8 mouse cellular contexts compared by ENCODE assay signal in genomic region chr7:35215731-35216130, GRCm38 (mm10). TPM values are rescaled to one million over a fixed set of nuclear protein-coding genes. Genes with fewer than 3 reads are reported as not detected.
DNase-seq lines count a peak whose midpoint lies in the region; ATAC-seq and TF ChIP-seq lines count a peak whose summit lies in the region.

No protein-coding gene starts in this region.

- no peak for TF ChIP-seq CTCF in heart, adult 2 months (IDR thresholded peaks at IDR 0.05)
- no peak for TF ChIP-seq CTCF in liver, embryonic 14.5 days (IDR thresholded peaks at IDR 0.05; ENCODE audit: low read depth)

- H3K9me3 ChIP-seq in liver, embryonic 14.5 days (ENCODE audit: control insufficient read depth, low read length) = no peaks in the 10 kb centered on the region

- no peak overlapping the region for H3K27ac ChIP-seq in heart, adult 2 months
- H3K27ac ChIP-seq in liver, embryonic 14.5 days = no peak overlapping the region

- H3K4me1 ChIP-seq in heart, adult 2 months (ENCODE audit: control insufficient read depth, insufficient read depth, low read length) = no peaks in the 10 kb centered on the region
- peaks cover 0 to 2% of the 10 kb centered on the region in 2 experiments; a peak in 2 of 4 replicates for H3K4me1 ChIP-seq in liver, embryonic 14.5 days (replicated peaks; ENCODE audit: control insufficient read depth in 2 of 2, insufficient read depth in 2 of 2, low read length in 1 of 2)

- no peak for TF ChIP-seq POLR2A in heart, adult 2 months (IDR thresholded peaks at IDR 0.05; ENCODE audit: insufficient read depth, low read depth, low read length)

- no peaks in the 10 kb centered on the region for H3K27me3 ChIP-seq in heart, adult 2 months (ENCODE audit: control insufficient read depth, insufficient read depth, low read length)
- H3K27me3 ChIP-seq in liver, embryonic 14.5 days (ENCODE audit: control insufficient read depth, insufficient read depth, low read length) = peaks cover 28% of the 10 kb centered on the region

- intact Hi-C loops in heart, adult 2 months (cut with DNase I) = no loop called here
- intact Hi-C loops in heart, postnatal 10 days (cut with DNase I) = no loop called here

- H3K79me2 ChIP-seq in heart, adult 2 months (replicated peaks; ENCODE audit: control insufficient read depth, insufficient read depth, low read length) = no peaks in the 10 kb centered on the region

- peak overlapping the region; percentile 46 for H3K4me3 ChIP-seq in heart, adult 2 months
- no peak overlapping the region for H3K4me3 ChIP-seq in liver, embryonic 14.5 days (ENCODE audit: insufficient read depth in 1 of 2, low read depth in 2 of 2, low read length in 2 of 2)

- WGBS in heart, adult 2 months = 55% methylated on average over 5 of the region's 5 CpGs
- 43% methylated on average over 5 of the region's 5 CpGs for WGBS in liver, embryonic 14.5 days (ENCODE audit: insufficient replicate concordance)

- no peak for DNase-seq in heart, adult 2 months
- no peak for DNase-seq in heart, postnatal 10 days
- DNase-seq in retina, embryonic 14.5 days (ENCODE audit: low spot score) = peak; percentile 31
- no peak for DNase-seq in retina, postnatal 1 day
- DNase-seq in liver, embryonic 14.5 days (ENCODE audit: low read depth in 3 of 3, low spot score in 3 of 3) = no peak
- DNase-seq in spleen, postnatal 36 days (ENCODE audit: low spot score in 2 of 2) = no peak
- DNase-seq in spleen, adult 18-20 months = no peak
- DNase-seq in spleen, postnatal 4 days (ENCODE audit: low spot score in 2 of 2) = no peak

- H3K9ac ChIP-seq in heart, adult 2 months (ENCODE audit: low read depth, low read length) = 0 out of 2 replicates have a peak overlapping the region, but pooled peaks have one; percentile 5
- H3K9ac ChIP-seq in liver, embryonic 14.5 days (replicated peaks) = no peak overlapping the region

- H3K4me2 ChIP-seq in liver, embryonic 14.5 days (ENCODE audit: low read depth) = peak overlapping the region; percentile 53

- no peak for ATAC-seq in liver, embryonic 14.5 days (ENCODE audit: insufficient read depth)

- H3K36me3 ChIP-seq in heart, adult 2 months (ENCODE audit: control insufficient read depth, insufficient read depth, low read length) = no peaks in the 10 kb centered on the region
- no peaks in the 10 kb centered on the region for H3K36me3 ChIP-seq in liver, embryonic 14.5 days (replicated peaks; ENCODE audit: control insufficient read depth, insufficient read depth, low read depth)

- TF ChIP-seq EP300 in heart, adult 2 months (IDR thresholded peaks at IDR 0.05; ENCODE audit: insufficient read depth, low read depth, low read length) = no peak
- no peak for TF ChIP-seq EP300 in liver, embryonic 14.5 days (IDR thresholded peaks at IDR 0.05; ENCODE audit: low read depth)

RNA-seq across cellular contexts. Expression of gene Lrp3, which starts 0.4 kb away (rescaled TPM):
- 1 to 10 TPM; 6.7 to 7.4 TPM for total RNA-seq in heart, adult 2 months (2021)
- 9.4 and 10.7 TPM in 2 replicates for polyA plus RNA-seq in heart, adult 2 months (2012; rRNA removed)
- total RNA-seq in heart, postnatal 10 days (2021) = 10 to 100 TPM in 1 of 2 experiments, 1 to 10 TPM in 1; 8.7 to 10.1 TPM
- polyA plus RNA-seq in liver, embryonic 14.5 days (2012; rRNA removed) = 0.66 and 1.00 TPM in 2 replicates
- 0.19 and 0.37 TPM in 2 replicates for polyA plus RNA-seq in liver, embryonic 14.5 days (2014; fragmentation: Nextera tagmentation; extraction: Ambion mirVana)

RNA-seq across cellular contexts. Expression of gene Slc7a10, which starts 29.5 kb away (rescaled TPM):
- under 1 TPM; 0.60 to 0.77 TPM for total RNA-seq in heart, adult 2 months (2021)
- polyA plus RNA-seq in heart, adult 2 months (2012; rRNA removed) = 1.5 and 2.9 TPM in 2 replicates
- total RNA-seq in heart, postnatal 10 days (2021) = 1 to 10 TPM in 1 of 2 experiments, under 1 TPM in 1; 0.60 to 1.1 TPM
- polyA plus RNA-seq in liver, embryonic 14.5 days (2012; rRNA removed) = 0.22 and 0.27 TPM in 2 replicates
- 0.29 and 0.38 TPM in 2 replicates for polyA plus RNA-seq in liver, embryonic 14.5 days (2014; fragmentation: Nextera tagmentation; extraction: Ambion mirVana)
